Mouse (Mus musculus): ENCODE results near the gene Mrps2. TPM values are rescaled to one million over a fixed set of nuclear protein-coding genes. Genes with fewer than 3 reads are reported as not detected.
A peak's percentile ranks its signal among the peaks of the same experiment; 100 is the strongest.
"Not testable (repeated sequence)": the region's sequence is repeated elsewhere in the genome, so short reads cannot be mapped to it uniquely, and the experiment has no call there.

Gene Mrps2
- polyA plus RNA-seq, 1 experiment from 2014 or later = 70.8 TPM

DNA sequence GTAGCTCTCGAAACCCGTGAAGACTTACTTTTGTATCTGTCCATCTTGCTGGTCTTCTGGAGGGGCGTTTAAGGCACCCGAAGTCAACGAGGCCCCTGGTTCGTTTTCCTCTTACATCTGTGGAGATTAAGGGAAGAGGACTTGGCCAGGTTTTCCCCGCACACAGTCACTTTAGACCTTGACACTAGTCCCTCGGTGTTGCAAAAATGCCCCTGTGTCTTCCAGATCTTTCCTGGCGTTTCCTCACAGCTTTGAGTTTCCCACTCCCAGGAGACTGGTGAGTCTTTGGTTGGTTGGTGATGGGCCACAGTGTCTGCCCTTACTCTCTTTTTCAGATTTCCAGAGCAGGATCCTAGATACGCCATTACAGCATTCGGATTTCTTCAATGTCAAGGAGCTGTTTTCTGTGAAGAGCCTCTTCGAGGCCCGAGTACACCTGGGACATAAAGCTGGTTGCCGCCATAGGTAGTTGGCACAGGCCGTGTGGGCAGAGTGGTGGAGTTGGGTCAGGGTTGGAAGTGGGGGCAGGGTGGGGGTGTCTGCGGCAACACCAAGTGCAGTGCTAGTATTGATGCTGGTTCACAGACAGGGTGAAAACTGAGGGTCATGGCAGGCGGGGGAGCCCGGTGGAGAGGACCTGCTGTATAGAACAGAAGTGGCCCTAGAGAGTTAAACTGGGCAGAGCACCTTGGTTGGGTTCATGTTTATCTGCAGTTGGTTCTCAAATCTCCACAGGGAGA lies 790 bp downstream of the Mrps2 start:
- Histone ChIP-seq H3K4me3 (ENCODE audit: low read length) (peak overlapping the region; percentile 94), H3K9ac (replicated peaks; ENCODE audit: low read length) (peak overlapping the region; percentile 95), H3K27me3 (ENCODE audit: insufficient read depth, low read length) (no peaks in the 10 kb centered on the region), H3K9me3 (ENCODE audit: low read length) (peaks cover 6% of the 10 kb centered on the region), H3K4me2 (replicated peaks; ENCODE audit: low read depth, low read length) (peak overlapping the region; percentile 90), H3K4me1 (ENCODE audit: insufficient read depth, low read length) (peaks cover 12% of the 10 kb centered on the region), H3K27ac (ENCODE audit: low read length) (no peak overlapping the region), H3K36me3 (ENCODE audit: insufficient read depth, low read length) (peaks cover 40% of the 10 kb centered on the region)
- ATAC-seq (ENCODE audit: low FRiP score, low TSS enrichment) = no peak
- WGBS = 55% methylated on average over 18 of the region's 18 CpGs

DNA sequence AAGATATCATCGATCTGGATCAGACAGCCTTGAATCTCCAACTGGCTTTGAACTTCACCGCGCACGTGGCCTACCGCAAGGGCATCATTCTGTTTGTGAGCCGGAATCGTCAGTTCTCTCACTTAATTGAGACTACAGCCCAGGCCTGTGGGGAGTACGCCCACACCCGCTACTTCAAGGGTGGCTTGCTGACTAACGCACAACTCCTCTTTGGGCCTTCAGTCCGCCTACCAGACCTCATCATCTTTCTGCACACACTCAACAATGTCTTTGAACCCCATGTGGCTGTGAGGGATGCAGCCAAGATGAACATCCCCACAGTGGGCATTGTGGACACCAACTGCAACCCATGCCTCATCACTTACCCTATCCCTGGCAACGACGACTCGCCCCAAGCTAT lies 1.6 kb downstream of the Mrps2 start:
- H3K4me3 ChIP-seq (ENCODE audit: low read length) = no peak overlapping the region
- WGBS = 98% methylated on average over 14 of the region's 14 CpGs
- peaks cover 12% of the 10 kb centered on the region for H3K4me1 ChIP-seq (ENCODE audit: insufficient read depth, low read length)
- H3K36me3 ChIP-seq (ENCODE audit: insufficient read depth, low read length) = peaks cover 40% of the 10 kb centered on the region
- ATAC-seq (ENCODE audit: low FRiP score, low TSS enrichment) = no peak
- no peak overlapping the region for H3K27ac ChIP-seq (ENCODE audit: low read length)
- H3K9ac ChIP-seq (replicated peaks; ENCODE audit: low read length) = no peak overlapping the region
- no peaks in the 10 kb centered on the region for H3K27me3 ChIP-seq (ENCODE audit: insufficient read depth, low read length)
- H3K9me3 ChIP-seq (ENCODE audit: low read length) = peaks cover 6% of the 10 kb centered on the region
- no peak overlapping the region for H3K4me2 ChIP-seq (replicated peaks; ENCODE audit: low read depth, low read length)

DNA sequence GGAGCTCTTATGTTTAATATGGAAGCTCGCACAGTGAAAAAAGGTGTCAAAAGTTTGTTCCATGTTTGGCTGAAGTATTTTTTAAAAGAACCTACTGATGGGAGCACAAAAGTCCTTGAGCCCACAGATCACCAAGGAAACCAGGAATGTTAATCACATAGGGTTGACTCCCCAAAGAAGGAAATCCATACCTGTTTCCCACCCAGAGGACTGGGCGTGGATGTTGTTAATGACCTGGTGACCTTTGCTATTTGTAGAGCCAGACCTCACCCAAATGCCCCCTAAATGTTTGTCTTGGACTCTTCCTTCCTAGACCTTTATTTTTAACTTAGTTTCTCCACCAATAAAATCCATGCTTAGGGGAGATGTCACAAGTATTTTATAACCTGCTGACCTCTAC lies 2.7 kb downstream of the Mrps2 start:
- ATAC-seq (ENCODE audit: low FRiP score, low TSS enrichment) = no peak
- no peak overlapping the region for H3K4me2 ChIP-seq (replicated peaks; ENCODE audit: low read depth, low read length)
- H3K27me3 ChIP-seq (ENCODE audit: insufficient read depth, low read length) = no peaks in the 10 kb centered on the region
- H3K4me1 ChIP-seq (ENCODE audit: insufficient read depth, low read length) = peaks cover 12% of the 10 kb centered on the region
- peaks cover 6% of the 10 kb centered on the region for H3K9me3 ChIP-seq (ENCODE audit: low read length)
- H3K9ac ChIP-seq (replicated peaks; ENCODE audit: low read length) = no peak overlapping the region
- WGBS = 95% methylated on average over 2 of the region's 2 CpGs
- no peak overlapping the region for H3K4me3 ChIP-seq (ENCODE audit: low read length)
- peaks cover 40% of the 10 kb centered on the region for H3K36me3 ChIP-seq (ENCODE audit: insufficient read depth, low read length)
- no peak overlapping the region for H3K27ac ChIP-seq (ENCODE audit: low read length)

DNA sequence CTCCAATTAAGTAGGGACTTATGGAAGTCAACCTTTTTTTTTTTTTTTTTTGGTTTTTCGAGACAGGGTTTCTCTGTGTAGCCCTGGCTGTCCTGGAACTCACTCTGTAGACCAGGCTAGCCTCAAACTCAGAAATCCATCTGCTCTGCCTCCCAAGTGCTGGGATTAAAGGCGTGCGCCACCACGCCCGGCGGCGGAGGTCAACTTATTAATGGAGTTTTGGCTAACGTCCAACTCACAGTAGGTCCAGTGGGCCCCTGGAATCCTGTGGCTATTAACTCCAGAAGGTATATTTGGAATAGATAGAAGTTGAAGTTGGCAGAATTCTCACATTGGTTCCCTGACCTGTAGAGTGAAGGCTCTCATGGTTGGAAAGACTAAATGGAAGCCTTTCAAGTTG lies 4.1 kb downstream of the Mrps2 start:
- 96% methylated on average over 8 of the region's 8 CpGs for whole genome bisulfite sequencing
- peaks cover 40% of the 10 kb centered on the region for H3K36me3 ChIP-seq (ENCODE audit: insufficient read depth, low read length)
- ATAC-seq (ENCODE audit: low FRiP score, low TSS enrichment) = not testable (repeated sequence)

DNA sequence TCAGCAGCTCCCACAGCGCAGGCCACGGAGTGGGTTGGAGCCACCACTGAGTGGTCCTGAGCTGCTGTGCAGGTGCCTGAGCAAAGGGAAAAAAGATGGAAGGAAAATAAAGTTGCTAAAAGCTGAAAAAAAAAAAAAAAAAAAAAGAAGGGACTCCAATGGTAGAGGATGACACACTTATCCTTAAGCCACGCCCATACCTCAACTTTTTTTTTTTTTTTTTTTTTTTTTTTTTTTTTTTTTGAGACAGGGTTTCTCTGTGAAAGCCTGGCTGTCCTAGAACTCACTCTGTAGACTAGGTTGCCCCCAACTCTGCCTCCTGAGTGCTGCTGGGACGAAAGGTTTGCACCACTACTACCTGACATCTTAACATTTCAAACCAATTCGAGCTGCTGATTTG lies 10.1 kb downstream of the Mrps2 start:
- not testable (repeated sequence) for ATAC-seq (ENCODE audit: low FRiP score, low TSS enrichment); H3K9ac ChIP-seq (replicated peaks; ENCODE audit: low read length)
- 93% methylated on average over 5 of the region's 5 CpGs for WGBS

More for the DNA sequence above, 4.1 kb downstream of the Mrps2 start:
- H3K4me2 ChIP-seq (replicated peaks; ENCODE audit: low read depth, low read length); H3K27ac ChIP-seq (ENCODE audit: low read length); H3K4me3 ChIP-seq (ENCODE audit: low read length); H3K9me3 ChIP-seq (ENCODE audit: low read length); H3K27me3 ChIP-seq (ENCODE audit: insufficient read depth, low read length); H3K9ac ChIP-seq (replicated peaks; ENCODE audit: low read length); H3K4me1 ChIP-seq (ENCODE audit: insufficient read depth, low read length): not testable (repeated sequence)

DNA sequence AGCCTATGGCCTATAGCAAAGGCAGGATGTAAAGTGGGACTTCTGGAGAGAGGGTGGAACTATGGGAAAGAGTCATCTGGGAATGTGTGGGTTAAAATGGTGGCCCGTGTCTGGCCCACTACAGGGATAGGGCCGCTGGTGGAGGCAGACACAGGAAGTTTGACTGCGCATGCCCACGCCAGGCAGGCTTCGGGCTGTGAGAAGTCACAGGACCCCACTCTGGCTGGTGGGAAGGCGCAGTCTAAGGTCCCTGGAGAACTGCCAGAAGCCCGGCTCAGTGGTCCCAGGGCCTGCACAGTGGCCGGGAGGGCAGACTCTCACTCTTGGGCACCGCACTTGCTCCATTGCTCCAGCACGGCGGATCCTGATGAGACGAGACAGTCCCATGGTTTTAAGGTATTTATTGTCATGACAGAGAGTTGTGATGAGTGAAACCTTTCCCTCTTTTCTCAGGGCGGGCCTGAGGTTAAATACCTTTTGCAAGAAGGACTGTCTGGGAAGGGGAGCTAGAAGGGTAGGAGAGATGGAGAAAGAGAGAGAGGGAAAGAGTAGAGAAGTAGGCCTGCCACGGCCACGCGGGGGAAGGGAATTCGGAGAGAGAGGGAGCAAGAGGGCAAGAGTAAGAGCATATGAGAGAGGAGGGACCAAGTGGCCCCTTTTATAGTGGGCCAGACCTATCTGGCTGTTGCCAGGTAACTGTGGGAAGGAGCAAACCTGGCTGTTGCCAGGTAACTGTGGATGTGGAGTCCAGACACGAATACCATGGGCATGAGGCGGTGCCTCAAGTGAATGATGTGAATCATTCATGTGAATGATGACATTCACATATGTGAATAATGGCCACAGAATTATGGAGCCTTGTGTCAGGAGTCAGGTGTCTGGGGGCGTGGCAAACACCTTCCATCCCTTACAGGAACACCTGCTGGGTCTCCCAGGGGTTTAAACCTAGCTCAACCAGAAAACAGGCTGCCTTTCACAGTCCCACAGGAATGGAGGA lies 11.6 kb downstream of the Mrps2 start:
- WGBS = 72% methylated on average over 20 of the region's 20 CpGs
- H3K4me1 ChIP-seq (ENCODE audit: insufficient read depth, low read length) = no peaks in the 10 kb centered on the region
- no peaks in the 10 kb centered on the region for H3K36me3 ChIP-seq (ENCODE audit: insufficient read depth, low read length)
- no peak overlapping the region for H3K27ac ChIP-seq (ENCODE audit: low read length)
- H3K4me2 ChIP-seq (replicated peaks; ENCODE audit: low read depth, low read length) = no peak overlapping the region
- H3K27me3 ChIP-seq (ENCODE audit: insufficient read depth, low read length) = no peaks in the 10 kb centered on the region
- no peaks in the 10 kb centered on the region for H3K9me3 ChIP-seq (ENCODE audit: low read length)
- no peak overlapping the region for H3K9ac ChIP-seq (replicated peaks; ENCODE audit: low read length)
- no peak for ATAC-seq (ENCODE audit: low FRiP score, low TSS enrichment)
- H3K4me3 ChIP-seq (ENCODE audit: low read length) = no peak overlapping the region

More for the DNA sequence above, 10.1 kb downstream of the Mrps2 start:
- not testable (repeated sequence) for H3K4me2 ChIP-seq (replicated peaks; ENCODE audit: low read depth, low read length); H3K27me3 ChIP-seq (ENCODE audit: insufficient read depth, low read length); H3K4me3 ChIP-seq (ENCODE audit: low read length); H3K27ac ChIP-seq (ENCODE audit: low read length); H3K9me3 ChIP-seq (ENCODE audit: low read length); H3K36me3 ChIP-seq (ENCODE audit: insufficient read depth, low read length); H3K4me1 ChIP-seq (ENCODE audit: insufficient read depth, low read length)

DNA sequence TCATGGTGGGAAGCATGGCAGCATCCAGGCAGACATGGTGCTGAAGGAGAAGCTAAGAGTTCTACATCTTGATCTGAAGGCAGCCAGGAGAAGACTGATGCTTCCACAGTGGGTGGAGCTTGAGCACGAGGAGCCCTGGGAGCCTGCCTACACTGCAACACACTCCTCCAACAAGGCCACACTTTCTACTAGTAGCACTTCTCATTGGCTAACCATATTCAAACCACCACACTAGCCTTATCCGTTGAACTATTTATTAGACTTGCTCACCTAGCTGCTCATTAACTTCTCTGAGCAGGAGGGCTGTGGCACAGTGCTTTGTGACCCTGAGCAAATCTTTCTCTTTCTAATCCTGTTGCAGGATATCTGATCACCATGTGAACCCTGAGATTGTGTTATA lies 16.0 kb downstream of the Mrps2 start:
- WGBS = 57% methylated on average over 2 of the region's 2 CpGs
- no peak for ATAC-seq (ENCODE audit: low FRiP score, low TSS enrichment)
- Histone ChIP-seq H3K9ac (replicated peaks; ENCODE audit: low read length) (no peak overlapping the region), H3K4me3 (ENCODE audit: low read length) (no peak overlapping the region), H3K4me2 (replicated peaks; ENCODE audit: low read depth, low read length) (no peak overlapping the region), H3K36me3 (ENCODE audit: insufficient read depth, low read length) (no peaks in the 10 kb centered on the region), H3K9me3 (ENCODE audit: low read length) (no peaks in the 10 kb centered on the region), H3K27ac (ENCODE audit: low read length) (no peak overlapping the region), H3K4me1 (ENCODE audit: insufficient read depth, low read length) (no peaks in the 10 kb centered on the region), H3K27me3 (ENCODE audit: insufficient read depth, low read length) (no peaks in the 10 kb centered on the region)

DNA sequence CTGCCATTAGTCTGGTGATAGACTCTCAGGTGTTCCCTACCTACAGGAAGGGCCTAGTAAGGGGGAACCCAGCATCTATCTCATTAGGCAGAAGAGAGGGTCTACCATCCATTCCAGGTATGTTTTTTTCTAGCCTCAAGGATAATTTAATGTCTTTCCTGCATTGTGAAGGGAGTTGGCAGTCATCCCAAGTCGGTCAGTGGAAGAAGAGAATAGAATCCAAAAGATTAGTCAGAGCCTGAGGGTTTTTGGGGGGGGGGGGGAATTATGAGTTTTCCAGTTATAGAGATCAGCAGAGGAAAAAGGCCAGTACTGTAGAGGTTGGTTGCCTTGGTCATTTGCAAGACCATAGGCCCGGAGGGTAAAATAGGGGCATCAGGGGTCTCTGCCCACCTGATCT lies 26.7 kb downstream of the Mrps2 start:
- no peak overlapping the region for H3K9ac ChIP-seq (replicated peaks; ENCODE audit: low read length)
- no peaks in the 10 kb centered on the region for H3K27me3 ChIP-seq (ENCODE audit: insufficient read depth, low read length)
- H3K4me2 ChIP-seq (replicated peaks; ENCODE audit: low read depth, low read length) = no peak overlapping the region
- peaks cover 6% of the 10 kb centered on the region; the same call in 1 of the 2 replicates for H3K4me1 ChIP-seq (ENCODE audit: insufficient read depth, low read length)
- no peaks in the 10 kb centered on the region for H3K36me3 ChIP-seq (ENCODE audit: insufficient read depth, low read length)
- no peaks in the 10 kb centered on the region for H3K9me3 ChIP-seq (ENCODE audit: low read length)
- H3K4me3 ChIP-seq (ENCODE audit: low read length) = no peak overlapping the region
- WGBS = 64% methylated on average over 2 of the region's 2 CpGs
- 0 out of 2 replicates have a peak overlapping the region, but pooled peaks have one; percentile 78 for H3K27ac ChIP-seq (ENCODE audit: low read length)
- no peak for ATAC-seq (ENCODE audit: low FRiP score, low TSS enrichment)

DNA sequence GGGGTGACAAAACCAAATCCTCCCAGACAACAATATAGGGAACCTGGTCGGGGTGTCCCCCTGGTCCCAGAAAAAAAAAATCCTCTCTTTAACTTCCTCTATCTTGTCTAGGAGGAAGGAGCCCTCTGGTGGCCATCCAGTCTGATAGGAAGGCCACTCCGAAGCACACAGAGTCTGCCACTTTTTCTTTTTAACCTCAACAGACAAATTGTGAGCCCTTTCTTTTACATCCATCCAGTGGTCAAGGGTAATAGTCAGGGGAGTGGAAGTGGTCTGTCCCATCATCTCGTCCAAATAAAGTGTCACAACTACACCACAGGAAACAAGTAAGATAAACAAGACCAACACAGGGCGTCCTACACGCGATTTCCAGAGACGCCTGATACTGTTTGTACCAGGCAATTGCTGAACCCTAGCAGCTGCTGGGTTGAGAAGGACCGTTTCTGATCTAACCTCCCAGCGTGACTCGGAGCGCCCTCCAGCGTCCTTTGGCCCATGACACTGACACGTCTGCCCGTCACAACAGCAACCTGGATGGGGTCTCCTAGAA lies 27.4 kb downstream of the Mrps2 start:
- Histone ChIP-seq H3K27me3 (ENCODE audit: insufficient read depth, low read length) (no peaks in the 10 kb centered on the region), H3K27ac (ENCODE audit: low read length) (peak overlapping the region; percentile 78), H3K9me3 (ENCODE audit: low read length) (no peaks in the 10 kb centered on the region), H3K36me3 (ENCODE audit: insufficient read depth, low read length) (no peaks in the 10 kb centered on the region), H3K9ac (replicated peaks; ENCODE audit: low read length) (no peak overlapping the region), H3K4me3 (ENCODE audit: low read length) (peak overlapping the region; percentile 7; the same call in 1 of the 2 replicates), H3K4me1 (ENCODE audit: insufficient read depth, low read length) (peaks cover 6% of the 10 kb centered on the region; the same call in 1 of the 2 replicates), H3K4me2 (replicated peaks; ENCODE audit: low read depth, low read length) (peak overlapping the region; percentile 30)
- 62% methylated on average over 14 of the region's 14 CpGs for WGBS
- no peak for ATAC-seq (ENCODE audit: low FRiP score, low TSS enrichment)
